Mouse (Mus musculus): ENCODE measurements around the gene Dcpp1. TPM values are rescaled to one million over a fixed set of nuclear protein-coding genes. Genes with fewer than 3 reads are reported as not detected.
"Not testable (repeated sequence)": the region's sequence is repeated elsewhere in the genome, so short reads cannot be mapped to it uniquely, and the experiment has no call there.

Dcpp1 gene
- polyA plus RNA-seq, 1 experiment from 2014 or later, result not detected

DNA sequence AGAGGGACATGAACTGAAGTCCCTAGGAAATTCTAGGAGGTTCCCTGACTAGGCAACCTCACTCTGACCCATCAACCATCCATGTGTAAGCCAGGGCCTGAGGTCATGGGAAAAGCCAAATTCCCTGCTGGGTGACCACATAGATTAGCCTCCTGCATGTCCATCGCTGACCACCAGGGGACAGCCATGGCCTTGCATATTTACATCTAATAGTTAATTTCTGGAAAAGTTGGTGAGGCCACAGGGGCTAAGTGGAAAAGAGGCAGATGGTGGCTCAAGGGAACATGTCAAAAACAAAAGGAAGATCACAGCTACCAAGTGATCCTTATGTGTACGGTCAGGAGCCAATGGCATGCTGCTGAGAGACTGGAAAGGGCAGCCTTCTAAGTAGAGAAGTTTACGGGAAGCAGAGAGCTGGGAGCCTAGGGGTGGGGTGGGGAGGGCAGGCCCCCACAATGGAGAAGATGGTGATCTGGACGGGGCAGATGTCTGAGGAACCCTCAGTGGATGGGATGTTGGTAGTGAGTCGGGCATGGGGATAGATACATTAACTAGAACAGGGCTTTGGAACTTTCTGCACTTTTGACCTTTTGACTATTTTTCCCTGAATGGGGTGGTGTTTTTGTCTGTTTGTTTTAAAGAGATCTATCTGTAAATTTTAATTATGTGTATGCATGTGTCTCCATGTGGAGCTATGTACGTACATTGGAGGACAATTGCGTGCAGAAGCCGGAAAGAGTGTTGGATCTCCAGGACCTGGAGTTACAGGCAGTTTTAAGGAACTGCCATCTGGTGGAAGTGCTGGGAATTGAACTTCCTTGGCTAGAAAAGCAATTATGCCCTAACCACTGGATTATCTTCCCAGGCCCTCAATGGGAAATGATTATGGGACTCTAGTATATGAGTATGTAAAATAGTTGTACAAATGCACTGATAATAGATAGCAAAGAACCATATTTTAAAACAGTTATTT is 6.5 kb upstream of the Dcpp1 start:
- Histone ChIP-seq H3K4me2 (ENCODE audit: low read depth, low read length) (no peak overlapping the region), H3K27ac (replicated peaks; ENCODE audit: low read depth, low read length) (no peak overlapping the region), H3K9ac (replicated peaks; ENCODE audit: low read length) (no peak overlapping the region), H3K27me3 (ENCODE audit: control insufficient read depth, insufficient read depth, low read length) (no peaks in the 10 kb centered on the region), H3K4me3 (ENCODE audit: low read depth, low read length) (no peak overlapping the region), H3K9me3 (replicated peaks; ENCODE audit: control insufficient read depth, low read length) (no peaks in the 10 kb centered on the region), H3K36me3 (replicated peaks; ENCODE audit: control insufficient read depth, insufficient read depth, low read depth, low read length) (no peaks in the 10 kb centered on the region), H3K4me1 (ENCODE audit: control insufficient read depth, insufficient read depth, low read length) (no peaks in the 10 kb centered on the region)
- 50% methylated on average over 8 of the region's 8 CpGs for WGBS
- ATAC-seq (replicated peaks; ENCODE audit: insufficient number of reproducible peaks, low FRiP score, low TSS enrichment, low read depth), result no peak; the same call in 1 of the 2 replicates
- DNase-seq (ENCODE audit: low spot score), result peak; percentile 68

- DNase-seq (ENCODE audit: low spot score), result no peak
- H3K4me3 ChIP-seq (ENCODE audit: low read depth, low read length), result no peak overlapping the region
- no peak for ATAC-seq (replicated peaks; ENCODE audit: insufficient number of reproducible peaks, low FRiP score, low TSS enrichment, low read depth)
- 50% methylated on average over 3 of the region's 3 CpGs for WGBS
- no peak overlapping the region for H3K27ac ChIP-seq (replicated peaks; ENCODE audit: low read depth, low read length)
- no peak overlapping the region for H3K9ac ChIP-seq (replicated peaks; ENCODE audit: low read length)
- no peaks in the 10 kb centered on the region for H3K27me3 ChIP-seq (ENCODE audit: control insufficient read depth, insufficient read depth, low read length)
- no peaks in the 10 kb centered on the region for H3K4me1 ChIP-seq (ENCODE audit: control insufficient read depth, insufficient read depth, low read length)
- no peaks in the 10 kb centered on the region for H3K9me3 ChIP-seq (replicated peaks; ENCODE audit: control insufficient read depth, low read length)
- no peak overlapping the region for H3K4me2 ChIP-seq (ENCODE audit: low read depth, low read length)
- H3K36me3 ChIP-seq (replicated peaks; ENCODE audit: control insufficient read depth, insufficient read depth, low read depth, low read length), result no peaks in the 10 kb centered on the region
These were observed 3.9 kb upstream of the Dcpp1 start for GRCm38 (mm10) chr17:23876741-23877140.

- no peaks in the 10 kb centered on the region for H3K27me3 ChIP-seq (ENCODE audit: control insufficient read depth, insufficient read depth, low read length)
- H3K4me1 ChIP-seq (ENCODE audit: control insufficient read depth, insufficient read depth, low read length), result no peaks in the 10 kb centered on the region
- no peak overlapping the region for H3K9ac ChIP-seq (replicated peaks; ENCODE audit: low read length)
- no peaks in the 10 kb centered on the region for H3K36me3 ChIP-seq (replicated peaks; ENCODE audit: control insufficient read depth, insufficient read depth, low read depth, low read length)
- 75% methylated on average over 2 of the region's 2 CpGs for WGBS
- H3K4me3 ChIP-seq (ENCODE audit: low read depth, low read length), result no peak overlapping the region
- H3K27ac ChIP-seq (replicated peaks; ENCODE audit: low read depth, low read length), result no peak overlapping the region
- ATAC-seq (replicated peaks; ENCODE audit: insufficient number of reproducible peaks, low FRiP score, low TSS enrichment, low read depth) (no peak), DNase-seq (ENCODE audit: low spot score) (no peak)
- H3K9me3 ChIP-seq (replicated peaks; ENCODE audit: control insufficient read depth, low read length), result no peaks in the 10 kb centered on the region
- no peak overlapping the region for H3K4me2 ChIP-seq (ENCODE audit: low read depth, low read length)
These were observed 3.5 kb upstream of the Dcpp1 start for GRCm38 (mm10) chr17:23877166-23877565.

DNA sequence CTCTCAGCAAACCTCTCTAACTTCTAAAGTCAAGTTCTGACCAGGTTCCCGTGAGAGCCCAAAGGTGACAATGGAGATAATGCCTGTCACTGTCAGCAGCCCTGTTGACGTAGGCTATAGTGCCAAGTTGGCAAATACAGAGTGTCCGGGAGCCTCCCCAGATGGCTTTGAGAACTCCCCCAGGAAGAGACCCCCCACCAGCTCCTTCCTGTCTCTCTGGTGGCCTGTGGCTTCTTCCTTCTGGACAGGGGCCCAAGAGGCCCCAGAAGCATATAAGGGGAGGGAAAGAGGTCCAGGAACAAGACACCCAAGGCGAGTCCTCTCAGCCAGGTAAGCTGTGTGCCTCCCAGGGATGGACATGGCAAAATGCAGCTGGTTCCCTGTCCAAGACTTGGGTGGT is 36.5 kb downstream of the Dcpp1 start, which contains the start of gene Dcpp3:
TSS of gene Dcpp3 (plus strand) at position 301 of the 400 bp plus-strand sequence.
- not testable (repeated sequence) for H3K4me2 ChIP-seq (ENCODE audit: low read depth, low read length); H3K27ac ChIP-seq (replicated peaks; ENCODE audit: low read depth, low read length); DNase-seq (ENCODE audit: low spot score); ATAC-seq (replicated peaks; ENCODE audit: insufficient number of reproducible peaks, low FRiP score, low TSS enrichment, low read depth); H3K9ac ChIP-seq (replicated peaks; ENCODE audit: low read length); H3K4me1 ChIP-seq (ENCODE audit: control insufficient read depth, insufficient read depth, low read length); H3K36me3 ChIP-seq (replicated peaks; ENCODE audit: control insufficient read depth, insufficient read depth, low read depth, low read length); H3K4me3 ChIP-seq (ENCODE audit: low read depth, low read length); H3K9me3 ChIP-seq (replicated peaks; ENCODE audit: control insufficient read depth, low read length); H3K27me3 ChIP-seq (ENCODE audit: control insufficient read depth, insufficient read depth, low read length)
- WGBS, result 71% methylated on average over 4 of the region's 4 CpGs

DNA sequence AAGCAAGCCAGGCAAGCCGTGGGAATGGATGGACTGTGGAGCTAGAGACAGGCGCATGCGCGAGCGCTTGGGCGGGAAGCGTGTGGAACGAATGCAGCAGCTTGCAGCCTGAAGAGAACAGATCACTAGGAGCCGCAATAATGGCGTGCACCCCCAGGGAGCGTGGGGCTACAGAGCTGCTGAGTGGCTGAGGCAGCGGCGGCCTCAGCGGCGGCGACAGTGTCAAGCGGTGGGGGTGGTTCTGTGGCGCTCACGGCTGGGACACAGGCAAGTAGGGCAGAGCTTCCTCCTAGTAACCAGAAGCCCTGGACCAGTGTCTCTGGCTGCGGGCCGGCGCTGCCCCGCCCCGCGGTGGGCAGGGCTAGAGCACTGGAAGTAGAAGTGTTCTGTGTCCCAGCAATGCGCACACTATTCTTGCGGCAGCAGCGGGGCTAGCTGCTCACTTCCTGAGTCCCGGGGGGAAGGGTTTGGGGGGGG is 43.9 kb downstream of the Dcpp1 start:
- peak overlapping the region; percentile 72 for H3K4me2 ChIP-seq (ENCODE audit: low read depth, low read length)
- under 1% methylated on average over 29 of the region's 29 CpGs for WGBS

GRCm38 (mm10) chr17:23925090-23925493 is 44.4 kb downstream of the Dcpp1 start:
- H3K36me3 ChIP-seq (replicated peaks; ENCODE audit: control insufficient read depth, insufficient read depth, low read depth, low read length), result no peaks in the 10 kb centered on the region
- under 1% methylated on average over 14 of the region's 14 CpGs for WGBS
- peak; percentile 76 for DNase-seq (ENCODE audit: low spot score)

More for the DNA sequence above, 43.9 kb downstream of the Dcpp1 start:
- ATAC-seq (replicated peaks; ENCODE audit: insufficient number of reproducible peaks, low FRiP score, low TSS enrichment, low read depth), result peak; percentile 98
- Histone ChIP-seq H3K27ac (replicated peaks; ENCODE audit: low read depth, low read length) (peak overlapping the region; percentile 74), H3K4me3 (ENCODE audit: low read depth, low read length) (peak overlapping the region; percentile 54), H3K9me3 (replicated peaks; ENCODE audit: control insufficient read depth, low read length) (no peaks in the 10 kb centered on the region), H3K36me3 (replicated peaks; ENCODE audit: control insufficient read depth, insufficient read depth, low read depth, low read length) (no peaks in the 10 kb centered on the region), H3K9ac (replicated peaks; ENCODE audit: low read length) (peak overlapping the region; percentile 71), H3K27me3 (ENCODE audit: control insufficient read depth, insufficient read depth, low read length) (no peaks in the 10 kb centered on the region), H3K4me1 (ENCODE audit: control insufficient read depth, insufficient read depth, low read length) (peaks cover 2% of the 10 kb centered on the region; the same call in 1 of the 2 replicates)
- peak; percentile 92 for DNase-seq (ENCODE audit: low spot score)

GRCm38 (mm10) chr17:23931157-23931556 is 50.5 kb downstream of the Dcpp1 start:
- no peak overlapping the region for H3K27ac ChIP-seq (replicated peaks; ENCODE audit: low read depth, low read length)
- no peaks in the 10 kb centered on the region for H3K36me3 ChIP-seq (replicated peaks; ENCODE audit: control insufficient read depth, insufficient read depth, low read depth, low read length)
- H3K4me2 ChIP-seq (ENCODE audit: low read depth, low read length), result no peak overlapping the region
- H3K9me3 ChIP-seq (replicated peaks; ENCODE audit: control insufficient read depth, low read length), result no peaks in the 10 kb centered on the region
- H3K9ac ChIP-seq (replicated peaks; ENCODE audit: low read length), result no peak overlapping the region
- no peak for ATAC-seq (replicated peaks; ENCODE audit: insufficient number of reproducible peaks, low FRiP score, low TSS enrichment, low read depth)
- no peak for DNase-seq (ENCODE audit: low spot score)
- H3K4me3 ChIP-seq (ENCODE audit: low read depth, low read length), result no peak overlapping the region
- no peaks in the 10 kb centered on the region for H3K4me1 ChIP-seq (ENCODE audit: control insufficient read depth, insufficient read depth, low read length)
- WGBS, result 85% methylated on average over 5 of the region's 5 CpGs
- H3K27me3 ChIP-seq (ENCODE audit: control insufficient read depth, insufficient read depth, low read length), result no peaks in the 10 kb centered on the region

More at GRCm38 (mm10) chr17:23925090-23925493, 44.4 kb downstream of the Dcpp1 start:
- peak overlapping the region; percentile 72 for H3K4me2 ChIP-seq (ENCODE audit: low read depth, low read length)
- H3K27ac ChIP-seq (replicated peaks; ENCODE audit: low read depth, low read length), result peak overlapping the region; percentile 74
- peak; percentile 82 for ATAC-seq (replicated peaks; ENCODE audit: insufficient number of reproducible peaks, low FRiP score, low TSS enrichment, low read depth)
- no peaks in the 10 kb centered on the region for H3K9me3 ChIP-seq (replicated peaks; ENCODE audit: control insufficient read depth, low read length)
- peaks cover 2% of the 10 kb centered on the region; the same call in 1 of the 2 replicates for H3K4me1 ChIP-seq (ENCODE audit: control insufficient read depth, insufficient read depth, low read length)
- peak overlapping the region; percentile 54 for H3K4me3 ChIP-seq (ENCODE audit: low read depth, low read length)
- peak overlapping the region; percentile 71 for H3K9ac ChIP-seq (replicated peaks; ENCODE audit: low read length)
- H3K27me3 ChIP-seq (ENCODE audit: control insufficient read depth, insufficient read depth, low read length), result no peaks in the 10 kb centered on the region
